Mouse (Mus musculus) MN1 (cell line): ENCODE measurements at regions not wholly inside any gene's neighbourhood (a gene's known extent, or its start where the extent isn't known, plus 50 kb on each side); places are given as distances from the start of the nearest gene placed in this dataset.

Source experiments
- DNase-seq: peaks from one replicate; pipeline ENCODE4 v3.0.0-alpha.2; 2016; ENCODE audit warnings: low spot score

- DNase-seq: no peak
Measured at GRCm38 (mm10) chr7:133521936-133522335, 80.0 kb downstream of the Tex36 start.

DNA sequence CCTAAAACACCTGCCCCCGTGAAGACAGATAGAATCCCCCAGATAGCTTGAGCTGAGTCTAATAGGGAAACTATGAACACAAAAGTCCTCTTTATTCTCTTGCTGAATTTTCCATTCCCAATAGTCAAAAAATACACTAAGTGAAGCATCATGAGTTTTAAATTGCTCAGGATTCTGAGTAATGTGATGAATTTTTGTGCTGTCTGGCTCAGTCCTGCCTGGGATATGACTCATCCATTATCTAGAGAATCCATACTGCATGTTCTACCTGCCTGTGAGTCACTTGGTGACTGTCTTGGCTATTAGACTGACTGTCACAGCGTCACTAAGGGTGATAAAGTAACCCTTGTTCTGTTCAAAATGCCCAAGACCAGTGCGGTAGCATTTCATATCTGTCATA is 83.0 kb downstream of the Tex36 start:
- no peak for DNase-seq

DNA sequence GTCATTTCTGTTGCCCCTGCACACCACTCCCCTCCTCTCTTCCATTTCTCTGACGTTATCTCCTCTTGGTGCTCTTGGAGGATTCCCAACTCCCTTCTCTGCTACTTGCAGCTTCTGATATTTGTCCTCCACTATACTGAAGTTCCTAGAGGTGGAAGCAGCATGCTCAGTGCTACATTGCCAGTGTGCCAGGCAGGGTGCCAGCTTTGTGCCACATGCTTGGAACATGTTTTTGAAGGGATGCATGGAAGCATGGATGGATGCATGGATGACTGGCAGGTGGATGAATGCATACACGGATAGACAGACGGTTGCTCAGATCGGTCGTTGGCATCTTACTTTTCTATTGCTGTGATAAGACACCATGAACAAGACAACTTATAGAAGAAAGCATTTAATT is 84.4 kb downstream of the Tex36 start:
- no peak for DNase-seq

- no peak for DNase-seq
Measured at GRCm38 (mm10) chr7:133510926-133511325, 91.0 kb downstream of the Tex36 start.

GRCm38 (mm10) chr7:133509486-133509885 is 92.5 kb downstream of the Tex36 start:
- DNase-seq: no peak

DNA sequence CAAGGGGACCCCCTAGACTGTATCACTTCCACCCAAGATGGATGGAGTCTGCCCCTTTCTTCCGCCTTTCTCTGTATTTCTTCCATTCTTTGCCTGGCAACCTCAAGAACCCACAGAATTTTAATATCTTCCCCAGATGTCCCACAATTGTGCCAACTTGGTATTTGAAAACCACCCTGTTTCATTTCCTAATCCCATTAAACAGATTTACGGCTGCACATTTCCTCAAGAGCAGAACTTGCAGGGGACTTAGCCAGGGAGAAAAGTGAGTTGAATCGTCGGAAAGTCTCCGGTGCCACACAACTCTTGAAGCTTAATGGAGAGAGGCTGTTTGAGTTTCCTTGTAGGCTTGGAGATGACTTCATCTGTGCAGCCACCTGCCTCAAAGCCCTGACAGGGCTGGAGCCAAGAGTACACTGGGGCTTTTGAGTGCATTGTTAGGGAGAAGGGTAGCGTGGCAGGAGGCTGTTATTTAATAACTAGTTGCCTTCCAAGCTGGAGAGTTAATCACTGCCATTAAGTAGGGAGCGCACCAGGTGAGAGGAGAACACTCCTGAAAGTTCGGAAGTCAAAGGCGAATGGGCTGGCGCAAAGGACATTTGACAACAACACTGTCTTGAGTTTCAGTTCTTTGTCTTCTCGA is 93.5 kb downstream of the Tex36 start:
- DNase-seq: no peak

GRCm38 (mm10) chr7:133505628-133506027 is 96.3 kb downstream of the Tex36 start:
- no peak for DNase-seq

DNA sequence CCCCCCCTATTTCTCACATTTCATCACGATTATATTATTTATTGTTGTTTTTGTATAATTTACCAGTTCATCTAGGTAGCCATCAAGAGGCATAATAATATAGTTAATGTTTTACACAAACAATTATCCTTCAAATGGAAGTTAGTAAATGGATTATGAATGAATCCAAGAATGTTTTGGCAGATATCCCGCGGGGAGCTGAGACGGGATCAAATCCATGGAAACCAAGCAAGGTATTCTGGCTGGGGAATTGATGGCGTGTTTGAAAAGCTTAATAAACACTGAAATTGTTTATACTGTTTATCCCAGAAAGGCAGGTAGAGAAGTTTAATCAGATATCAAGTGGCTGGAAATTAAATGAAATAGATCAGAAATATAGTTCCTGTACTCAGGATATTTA is 98.0 kb downstream of the Tex36 start:
- DNase-seq: no peak

GRCm38 (mm10) chr7:133502731-133503130 is 99.2 kb downstream of the Tex36 start:
- no peak for DNase-seq

DNA sequence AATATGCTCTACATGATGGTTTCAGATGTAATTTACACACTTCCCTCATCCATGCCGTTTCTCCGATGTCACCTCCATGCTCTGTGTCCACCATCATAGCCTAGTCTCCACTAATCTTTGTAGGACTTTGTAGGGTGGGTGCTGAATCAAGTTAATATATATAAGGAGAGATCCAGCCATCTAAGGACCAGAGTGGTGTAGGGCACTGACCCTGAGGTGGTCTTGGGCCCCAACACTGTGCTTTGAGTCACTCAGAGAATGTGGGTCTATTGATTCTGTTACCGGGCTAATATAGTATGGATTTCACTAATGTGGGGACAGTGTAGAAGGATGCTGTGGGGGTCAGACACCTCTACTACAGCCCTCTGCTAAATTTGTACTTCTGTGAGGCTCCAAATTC is 104.4 kb downstream of the Tex36 start:
- DNase-seq: no peak

DNA sequence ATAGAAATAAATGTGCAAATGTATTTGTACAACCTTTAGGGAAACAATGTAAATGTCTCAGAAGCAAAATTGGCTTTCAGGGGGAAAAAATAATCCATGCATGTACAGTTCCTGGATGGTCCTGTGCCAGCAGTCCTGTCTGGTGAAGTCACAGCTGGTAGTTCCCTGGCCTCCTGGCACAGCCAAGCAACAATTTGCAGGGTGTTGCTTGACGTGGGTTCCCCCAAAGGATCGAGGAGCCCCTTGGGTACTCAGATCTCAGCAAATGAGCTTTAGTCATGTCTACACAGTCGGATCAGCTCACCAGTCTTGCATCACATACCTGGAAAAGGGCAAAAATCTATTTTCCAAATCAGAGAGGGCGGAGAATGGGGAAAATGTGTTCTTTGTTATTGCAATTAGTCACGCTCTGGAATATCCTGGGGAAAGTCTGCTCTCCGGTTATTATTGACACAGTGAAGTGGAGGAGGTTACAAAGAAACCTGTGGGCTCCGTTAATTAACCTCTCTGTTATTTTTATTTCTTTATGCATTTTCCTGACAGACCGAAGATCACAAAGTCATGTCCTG is 106.9 kb downstream of the Tex36 start:
- no peak for DNase-seq

DNA sequence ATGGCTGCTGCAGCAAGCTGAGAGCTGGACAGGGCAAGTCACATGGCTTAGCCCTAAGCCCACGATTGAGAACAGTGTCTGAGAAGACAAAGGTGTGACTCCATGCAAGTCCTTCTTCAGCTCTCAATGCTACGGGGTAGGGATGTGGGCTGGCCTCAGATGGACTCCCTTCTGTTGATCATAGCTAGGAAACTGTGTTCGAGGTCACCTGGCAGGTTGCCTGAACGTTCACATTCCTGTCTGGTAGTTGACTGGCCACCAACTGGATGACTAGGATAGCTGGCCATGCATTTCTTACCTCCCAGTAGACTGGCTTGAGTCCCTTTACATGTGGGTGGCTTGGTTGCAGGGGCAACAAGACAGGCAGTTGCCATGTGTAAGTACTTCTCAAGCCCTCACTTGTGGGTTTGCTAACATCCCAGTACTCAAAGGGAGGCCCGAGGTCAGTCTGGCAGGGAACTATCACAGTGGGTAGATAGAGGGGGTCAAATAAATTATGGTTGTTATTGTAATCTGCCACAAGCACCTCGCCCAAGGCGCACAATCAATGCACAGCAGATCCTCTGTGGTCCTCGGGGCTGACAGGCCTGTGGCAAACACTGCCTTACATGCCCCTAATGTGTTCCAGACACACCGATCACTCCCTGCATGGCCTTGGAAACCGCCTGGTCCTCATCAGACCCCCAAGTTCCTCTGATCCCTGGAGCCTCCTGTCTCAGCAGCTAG is 107.5 kb downstream of the Tex36 start:
- no peak for DNase-seq

GRCm38 (mm10) chr7:133492626-133493025 is 109.3 kb downstream of the Tex36 start:
- DNase-seq: no peak

- peak; percentile 11 for DNase-seq
Measured at GRCm38 (mm10) chr7:133487887-133488630, 113.9 kb downstream of the Tex36 start.

DNA sequence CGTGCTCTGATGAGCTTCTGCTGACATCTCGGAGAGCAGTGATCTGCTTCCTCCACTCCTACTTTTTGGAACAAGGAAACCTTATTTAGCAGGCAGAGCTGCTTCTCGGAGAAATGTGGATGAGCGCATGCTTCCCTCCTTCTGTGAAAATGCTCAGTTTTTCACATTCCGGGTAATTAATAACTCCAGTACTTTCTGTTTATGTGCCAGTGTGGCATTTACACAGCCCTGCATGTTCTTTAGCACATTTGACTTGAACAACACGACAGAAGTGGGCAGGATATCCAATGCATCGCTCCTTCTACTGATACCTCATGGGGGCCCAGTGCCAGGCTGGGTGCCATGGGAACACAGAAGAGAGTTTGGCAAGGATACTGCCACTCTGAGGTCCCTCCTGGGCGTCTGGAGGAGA is 117.5 kb downstream of the Tex36 start:
- no peak for DNase-seq

GRCm38 (mm10) chr7:133481529-133481928 is 120.4 kb downstream of the Tex36 start:
- no peak for DNase-seq

DNA sequence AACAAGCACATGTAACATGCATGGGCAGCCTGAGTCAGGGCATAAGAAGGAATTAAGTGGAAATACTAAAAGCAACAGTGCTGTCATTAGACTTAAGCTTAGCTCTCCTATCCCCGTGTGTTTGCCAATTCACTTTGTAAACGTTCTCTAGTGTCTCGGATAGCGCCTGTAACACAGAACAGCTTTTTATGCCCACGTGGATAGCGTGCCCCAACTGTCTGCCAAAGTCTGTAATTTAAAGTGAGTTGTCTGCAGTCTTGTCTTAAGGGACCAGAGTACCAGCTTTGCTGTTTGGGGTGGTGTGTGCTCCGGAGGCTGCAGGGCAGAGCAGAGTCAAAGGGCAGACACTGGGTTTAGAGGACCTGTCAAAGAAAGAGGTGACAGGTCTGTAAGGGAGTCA is 122.3 kb downstream of the Tex36 start:
- no peak for DNase-seq

GRCm38 (mm10) chr7:133477933-133478332 is 124.0 kb downstream of the Tex36 start:
- DNase-seq: no peak

GRCm38 (mm10) chr7:133477221-133477620 is 124.7 kb downstream of the Tex36 start:
- no peak for DNase-seq

DNA sequence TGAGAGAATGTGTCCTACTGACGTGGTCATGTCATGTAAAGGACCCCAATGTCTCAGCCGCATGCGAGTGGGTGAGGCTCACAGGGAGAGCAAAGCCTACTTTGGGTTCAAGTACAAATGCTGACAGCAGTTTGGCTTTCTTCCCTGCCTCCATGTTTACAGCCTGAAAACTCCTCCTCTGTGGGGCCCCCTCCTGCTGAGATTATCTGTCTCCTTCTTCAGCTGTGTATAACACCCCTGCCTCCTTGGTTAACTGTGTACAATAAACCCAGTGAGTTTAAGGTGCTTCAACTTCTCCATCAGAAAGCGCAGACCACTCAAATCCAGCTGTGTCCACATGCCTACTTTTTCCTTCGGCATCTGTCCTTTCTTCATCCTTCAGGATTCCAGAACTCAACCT is 130.3 kb downstream of the Tex36 start:
- no peak for DNase-seq

DNA sequence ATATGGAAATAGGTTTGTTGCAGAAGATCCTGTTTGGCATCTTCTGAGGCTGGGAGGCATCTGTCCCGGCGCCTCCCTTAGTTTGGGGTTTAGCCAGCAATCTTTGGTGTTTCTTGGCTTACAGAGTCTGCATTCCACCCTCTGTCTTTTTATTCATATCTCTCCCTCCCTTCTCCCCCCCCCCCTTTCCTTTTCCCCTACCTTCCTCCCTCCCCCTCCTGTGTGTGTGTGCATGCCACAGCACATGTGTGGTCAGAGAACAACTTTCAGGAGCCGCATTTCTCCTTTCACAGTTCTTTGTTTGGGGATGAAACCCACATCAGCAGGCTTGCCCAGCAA is 131.4 kb downstream of the Tex36 start:
- no peak for DNase-seq

DNA sequence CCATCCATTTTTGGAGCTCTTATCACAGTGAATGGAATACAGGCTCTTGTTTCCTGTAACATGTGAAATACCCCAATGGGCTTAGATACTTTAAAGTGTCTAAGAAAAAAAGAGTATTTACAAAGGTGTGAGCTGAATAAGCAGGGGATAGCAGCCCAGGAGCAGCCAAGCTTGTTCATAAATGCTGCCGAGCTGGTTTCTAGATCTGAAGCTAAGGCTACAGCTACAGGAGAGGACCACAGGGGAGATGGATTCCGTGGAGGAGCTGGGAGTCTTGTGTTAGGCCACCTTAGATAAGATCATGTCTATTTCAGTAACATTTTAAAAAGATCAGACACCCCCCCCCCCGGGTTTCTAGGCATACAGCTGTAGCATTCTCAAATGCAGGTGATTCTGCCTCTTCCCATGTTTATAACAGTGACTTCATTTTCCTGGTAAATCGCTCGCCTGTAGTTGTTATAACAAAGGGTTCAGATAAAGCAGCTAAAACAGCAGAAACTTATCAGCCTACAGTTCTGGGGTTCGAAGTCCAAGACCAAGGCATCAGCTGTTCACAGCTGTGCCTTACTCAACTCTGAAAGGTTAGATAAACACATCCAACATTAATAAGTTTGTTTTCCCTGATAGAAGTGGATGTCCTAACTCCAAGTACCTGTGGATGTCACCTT is 131.9 kb downstream of the Tex36 start:
- DNase-seq: no peak
